Mouse (Mus musculus) liver, embryonic 14.5 days (tissue): ENCODE results near the gene Tagln2. TPM values are rescaled to one million over a fixed set of nuclear protein-coding genes. Genes with fewer than 3 reads are reported as not detected.

Experiments used
- ATAC-seq: fragments of 200-750 bp; cut with Nextera tagmentation; 2 replicates; pipeline ENCODE4 v1.8.0; 2017; ENCODE audit warnings: moderate number of reproducible peaks, mild to moderate bottlenecking, moderate library complexity; ENCODE audit not compliant: insufficient read depth
- DNase-seq, 3 experiments: peaks; one replicate each; pipeline ENCODE4 v3.0.0-alpha.2; 2012 to 2013; ENCODE audit warnings: low read depth in 3 of 3, low spot score in 3 of 3
- H3K27ac ChIP-seq: fragments of 300-500 bp; sonication (generic); 2 replicates; pipeline ENCODE4 v1.5.1; 2014; ENCODE audit warnings: moderate library complexity, mild to moderate bottlenecking, control low read depth, inconsistent platforms
- H3K27me3 ChIP-seq: fragments of 300-500 bp; sonication (generic); 2 replicates; pipeline ENCODE4 v1.6.1; 2014; ENCODE audit warnings: mild to moderate bottlenecking, low read length, moderate library complexity; ENCODE audit not compliant: control insufficient read depth, insufficient read depth
- H3K36me3 ChIP-seq: fragments of 300-500 bp; sonication (generic); replicated peaks from 2 replicates; pipeline ENCODE4 v1.6.1; 2014; ENCODE audit warnings: low read depth; ENCODE audit not compliant: control insufficient read depth, insufficient read depth
- H3K4me1 ChIP-seq, 2 experiments: fragments of 200-500 bp in 1 of 2; fragments of 300-500 bp in 1 of 2; sonication (generic) in 1 of 2; replicated peaks; 2 replicates each; pipeline ENCODE4 v1.6.1; 2012 to 2014; ENCODE audit warnings: antibody characterized with exemption in 1 of 2, inconsistent platforms in 1 of 2, low read length in 1 of 2; ENCODE audit not compliant: control insufficient read depth in 2 of 2, insufficient read depth in 2 of 2
- H3K4me2 ChIP-seq: fragments of 300-500 bp; sonication (generic); 2 replicates; pipeline ENCODE4 v1.6.1; 2014; ENCODE audit warnings: low read depth, mild to moderate bottlenecking, control low read depth, moderate library complexity
- H3K4me3 ChIP-seq, 2 experiments: fragments of 200-500 bp in 1 of 2; fragments of 300-500 bp in 1 of 2; sonication (generic) in 1 of 2; 2 replicates each; pipeline ENCODE4 v1.5.1; 2012 to 2014; ENCODE audit warnings: low read depth in 2 of 2, low read length in 2 of 2, mild to moderate bottlenecking in 2 of 2, control low read depth in 1 of 2, inconsistent platforms in 1 of 2, moderate library complexity in 1 of 2; ENCODE audit not compliant: insufficient read depth in 1 of 2
- H3K9ac ChIP-seq: fragments of 300-500 bp; sonication (generic); replicated peaks from 2 replicates; pipeline ENCODE4 v1.6.1; 2014; ENCODE audit warnings: mild to moderate bottlenecking, control low read depth, moderate library complexity
- H3K9me3 ChIP-seq: fragments of 300-500 bp; sonication (generic); 2 replicates; pipeline ENCODE4 v1.6.1; 2016; ENCODE audit warnings: low read length, mixed read lengths; ENCODE audit not compliant: control insufficient read depth
- CTCF ChIP-seq: IDR thresholded peaks from 2 replicates; pipeline ENCODE4 v1.5.1; 2016; ENCODE audit warnings: antibody characterized with exemption, low read depth, control low read depth
- EP300 ChIP-seq: IDR thresholded peaks from 2 replicates; pipeline ENCODE4 v1.6.1; 2016; ENCODE audit warnings: antibody characterized with exemption, low read depth
- WGBS: fragments of 180-500 bp; shearing (Covaris S2); extraction: QIAGEN DNeasy Blood & Tissue Kit; methylation state at CpG from one replicate; pipeline ENCODE4 v1.1.7; 2014; ENCODE audit not compliant: insufficient replicate concordance; 5-methylcytosine and 5-hydroxymethylcytosine counted together
- polyA plus RNA-seq, 2 experiments: library from polyadenylated mRNA; depleted of rRNA in 1 of 2; stranded (reverse) in 1 of 2; unstranded in 1 of 2; fragments of >200 nt; fragmentation: Nextera tagmentation in 1 of 2; extraction: Ambion mirVana in 1 of 2; gene quantifications; 2 replicates each; pipeline versions ENCODE4 v1.2.1 to v1.2.3; 2012 to 2014

Tagln2 gene
- polyA plus RNA-seq, 2 experiments: 75.1 to 94.4 TPM

DNA sequence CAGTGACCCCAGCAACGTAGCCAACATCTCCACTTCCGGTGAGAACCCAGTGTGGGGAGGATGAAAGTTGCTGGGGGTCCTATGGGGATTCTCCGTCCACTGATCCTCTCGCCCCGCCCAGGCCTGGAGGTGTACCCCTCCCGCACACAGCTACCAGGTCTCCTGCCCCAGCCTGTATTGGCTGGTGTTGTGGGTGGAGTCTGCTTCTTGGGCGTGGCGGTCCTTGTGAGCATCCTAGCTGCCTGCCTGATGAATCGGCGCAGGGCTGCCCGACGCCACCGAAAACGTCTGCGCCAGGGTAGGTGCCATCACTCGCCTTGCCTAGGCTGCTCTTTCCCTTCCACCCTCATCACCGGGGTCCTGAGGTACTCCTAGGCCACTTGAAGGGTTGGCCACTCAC lies 3.8 kb upstream of the Tagln2 start:
- Histone ChIP-seq H3K27me3 (no peaks in the 10 kb centered on the region), H3K9me3 (no peaks in the 10 kb centered on the region), H3K9ac (no peak overlapping the region), H3K36me3 (no peaks in the 10 kb centered on the region), H3K27ac (no peak overlapping the region), H3K4me2 (no peak overlapping the region), H3K4me3 (no peak overlapping the region), H3K4me1 (no peaks in the 10 kb centered on the region; a peak in 1 of 4 replicates)
- ATAC-seq (no peak), DNase-seq (no peak)
- 79% methylated on average over 17 of the region's 17 CpGs for WGBS
- TF ChIP-seq CTCF: no peak
- no peak for TF ChIP-seq EP300

DNA sequence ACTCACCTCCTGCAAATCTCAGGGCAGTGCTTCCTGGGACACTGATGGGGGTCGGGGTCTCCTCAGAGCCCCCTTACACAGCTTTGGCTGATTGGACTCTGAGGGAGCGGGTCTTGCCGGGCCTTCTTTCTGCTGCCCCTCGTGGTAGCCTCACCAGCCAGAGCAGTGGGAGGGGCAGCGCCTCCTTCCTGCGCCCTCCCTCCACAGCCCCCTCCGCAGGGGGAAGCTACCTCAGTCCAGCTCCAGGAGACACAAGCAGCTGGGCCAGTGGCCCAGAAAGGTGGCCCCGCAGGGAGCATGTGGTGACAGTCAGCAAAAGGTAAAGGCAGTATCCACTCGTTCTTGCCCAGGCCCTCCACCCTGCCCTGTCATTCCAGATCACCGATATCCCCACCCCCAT lies 2.4 kb upstream of the Tagln2 start:
- Histone ChIP-seq H3K27ac (no peak overlapping the region), H3K9me3 (no peaks in the 10 kb centered on the region), H3K36me3 (no peaks in the 10 kb centered on the region), H3K27me3 (no peaks in the 10 kb centered on the region), H3K4me2 (no peak overlapping the region), H3K9ac (no peak overlapping the region), H3K4me3 (no peak overlapping the region), H3K4me1 (peaks cover 0 to 10% of the 10 kb centered on the region in 2 experiments; a peak in 3 of 4 replicates)
- TF ChIP-seq CTCF (no peak), EP300 (no peak)
- WGBS: 31% methylated on average over 10 of the region's 10 CpGs
- ATAC-seq (no peak), DNase-seq (no peak)

DNA sequence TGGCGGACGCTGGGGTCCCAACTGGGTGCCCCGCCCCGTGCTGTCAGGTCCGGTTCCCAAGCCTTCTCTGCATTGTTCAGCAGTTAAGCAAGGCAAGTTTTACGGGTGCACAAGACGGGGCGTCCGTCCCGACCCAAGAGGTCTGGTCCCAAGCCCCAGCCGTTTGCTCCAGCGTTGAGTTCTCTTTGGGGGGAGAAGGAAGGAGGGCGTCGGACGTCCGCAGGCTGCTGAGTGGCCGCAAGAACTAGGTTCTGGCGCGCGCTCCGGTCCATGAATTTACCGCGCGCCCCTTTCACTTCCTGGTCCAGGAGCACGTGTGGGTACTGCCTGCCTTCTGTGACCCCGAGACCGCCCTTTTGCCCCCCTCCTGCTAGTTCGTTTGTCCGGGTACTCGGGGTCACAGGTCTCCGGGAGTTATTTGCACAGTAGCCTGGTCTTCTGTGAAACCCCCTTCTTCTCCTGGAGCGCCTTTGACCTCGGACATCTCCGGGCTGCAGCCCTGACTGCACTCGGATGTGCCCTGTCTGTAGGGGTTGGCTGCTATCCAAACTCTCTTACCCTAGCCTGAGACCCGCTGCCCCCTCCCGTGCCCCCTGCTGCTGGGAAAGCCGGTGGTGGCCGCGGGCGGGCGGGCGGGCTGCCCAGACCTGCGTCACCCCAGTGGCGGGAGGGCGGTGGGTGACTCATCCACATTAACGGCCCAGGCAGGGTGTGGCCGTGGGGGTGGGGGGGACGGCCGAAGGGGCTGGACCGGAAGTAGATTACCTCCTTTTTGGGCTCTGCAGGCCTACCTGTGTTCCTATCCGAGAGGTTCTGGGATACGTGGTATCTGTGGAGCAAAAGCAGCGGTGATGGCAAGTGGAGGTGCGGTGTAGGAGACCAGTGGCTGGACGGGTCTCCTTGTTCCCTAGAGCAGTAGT lies 864 bp downstream of the Tagln2 start:
- ATAC-seq: peak; percentile 57

DNA sequence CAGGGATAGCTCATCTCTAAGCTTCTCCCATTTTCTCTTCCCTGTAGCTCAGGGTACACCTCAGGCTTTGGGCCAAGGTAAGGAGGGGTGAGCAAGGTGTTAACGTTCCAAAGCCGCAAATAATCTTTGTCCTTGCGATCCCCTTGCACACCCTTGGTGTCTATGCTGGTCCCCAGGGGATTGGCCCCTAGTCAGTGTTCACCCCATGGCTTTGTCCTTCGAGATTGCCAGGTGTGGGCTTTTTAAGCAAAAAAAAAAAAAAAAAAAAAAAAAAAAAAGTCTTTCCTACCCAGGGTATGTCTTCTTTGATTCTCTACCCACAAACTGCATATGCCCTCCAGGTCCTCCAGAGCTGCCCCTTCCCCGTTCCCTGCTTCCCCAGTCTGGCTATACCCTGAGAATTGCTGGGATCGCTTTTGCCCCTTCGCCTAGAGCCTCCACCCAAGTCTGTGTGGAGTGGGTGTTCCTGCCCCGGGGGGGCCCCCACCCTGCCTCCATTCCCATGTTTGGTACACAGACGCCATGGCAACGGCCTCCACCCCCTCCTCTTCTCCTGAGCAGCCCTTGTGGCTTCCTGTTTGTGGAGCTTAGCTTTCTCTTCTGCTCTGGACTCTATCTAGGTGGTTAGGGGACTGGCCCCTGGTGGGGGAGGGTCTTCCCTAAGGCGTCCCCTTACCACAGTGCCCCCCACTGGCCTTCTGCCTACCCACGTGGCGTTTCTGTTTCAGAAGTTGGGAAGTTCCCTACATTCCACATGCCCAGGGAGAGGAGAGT lies 1.7 kb downstream of the Tagln2 start:
- H3K4me3 ChIP-seq: peak overlapping the region; percentile 62 to 64
- TF ChIP-seq EP300 (no peak), CTCF (no peak)
- WGBS: 3% methylated on average over 13 of the region's 13 CpGs
- peaks cover 0 to 23% of the 10 kb centered on the region in 2 experiments; a peak in 3 of 4 replicates for H3K4me1 ChIP-seq
- DNase-seq: no peak
- ATAC-seq: peak; percentile 34; the same call in 1 of the 2 replicates
- no peaks in the 10 kb centered on the region for H3K9me3 ChIP-seq
- H3K27me3 ChIP-seq: no peaks in the 10 kb centered on the region
- H3K4me2 ChIP-seq: peak overlapping the region; percentile 67
- no peak overlapping the region for H3K27ac ChIP-seq
- peaks cover 3% of the 10 kb centered on the region for H3K36me3 ChIP-seq
- H3K9ac ChIP-seq: peak overlapping the region; percentile 24

More for the DNA sequence above, 864 bp downstream of the Tagln2 start:
- TF ChIP-seq EP300 (no peak), CTCF (no peak)
- Histone ChIP-seq H3K27ac (no peak overlapping the region; the same call in 1 of the 2 replicates), H3K36me3 (peaks cover 3% of the 10 kb centered on the region), H3K9me3 (no peaks in the 10 kb centered on the region), H3K4me1 (peaks cover 0 to 23% of the 10 kb centered on the region in 2 experiments; a peak in 3 of 4 replicates), H3K9ac (peak overlapping the region; percentile 61), H3K27me3 (no peaks in the 10 kb centered on the region), H3K4me2 (peak overlapping the region; percentile 67), H3K4me3 (peak overlapping the region; percentile 62 to 64)
- under 1% methylated on average over 56 of the region's 56 CpGs for WGBS
- DNase-seq: no peak
